Mouse (Mus musculus): ENCODE measurements at regions not wholly inside any gene's neighbourhood (a gene's known extent, or its start where the extent isn't known, plus 50 kb on each side); places are given as distances from the start of the nearest gene placed in this dataset.

- WGBS, result 26% methylated on average over 2 of the region's 2 CpGs
- H3K27ac ChIP-seq (ENCODE audit: low read length), result no peak overlapping the region
Observed at GRCm38 (mm10) chr6:103275476-103275875, 234.9 kb upstream of the Chl1 start.

GRCm38 (mm10) chr6:103296015-103296414 lies 214.4 kb upstream of the Chl1 start:
- Histone ChIP-seq H3K4me2 (ENCODE audit: low read depth, low read length) (no peak overlapping the region), H3K4me1 (ENCODE audit: control insufficient read depth, insufficient read depth, low read length) (no peaks in the 10 kb centered on the region), H3K9ac (ENCODE audit: low read length) (no peak overlapping the region), H3K27me3 (ENCODE audit: control insufficient read depth, insufficient read depth, low read length) (no peaks in the 10 kb centered on the region), H3K36me3 (ENCODE audit: control insufficient read depth, insufficient read depth) (no peaks in the 10 kb centered on the region), H3K27ac (ENCODE audit: low read length) (no peak overlapping the region), H3K9me3 (replicated peaks; ENCODE audit: control insufficient read depth, low read length) (no peaks in the 10 kb centered on the region), H3K4me3 (ENCODE audit: low read length) (no peak overlapping the region)
- 75% methylated on average over 6 of the region's 6 CpGs for WGBS
- ATAC-seq (replicated peaks; ENCODE audit: extremely low read depth, insufficient read depth, low FRiP score), result no peak

More at GRCm38 (mm10) chr6:103275476-103275875, 234.9 kb upstream of the Chl1 start:
- Histone ChIP-seq H3K9me3 (replicated peaks; ENCODE audit: control insufficient read depth, low read length) (no peaks in the 10 kb centered on the region), H3K9ac (ENCODE audit: low read length) (no peak overlapping the region), H3K27me3 (ENCODE audit: control insufficient read depth, insufficient read depth, low read length) (no peaks in the 10 kb centered on the region), H3K36me3 (ENCODE audit: control insufficient read depth, insufficient read depth) (no peaks in the 10 kb centered on the region), H3K4me2 (ENCODE audit: low read depth, low read length) (no peak overlapping the region), H3K4me3 (ENCODE audit: low read length) (no peak overlapping the region), H3K4me1 (ENCODE audit: control insufficient read depth, insufficient read depth, low read length) (no peaks in the 10 kb centered on the region)
- ATAC-seq (replicated peaks; ENCODE audit: extremely low read depth, insufficient read depth, low FRiP score), result no peak

GRCm38 (mm10) chr6:103306420-103307249 lies 203.8 kb upstream of the Chl1 start:
- Histone ChIP-seq H3K36me3 (ENCODE audit: control insufficient read depth, insufficient read depth) (no peaks in the 10 kb centered on the region), H3K27me3 (ENCODE audit: control insufficient read depth, insufficient read depth, low read length) (no peaks in the 10 kb centered on the region), H3K4me2 (ENCODE audit: low read depth, low read length) (no peak overlapping the region), H3K4me1 (ENCODE audit: control insufficient read depth, insufficient read depth, low read length) (no peaks in the 10 kb centered on the region), H3K27ac (ENCODE audit: low read length) (no peak overlapping the region), H3K4me3 (ENCODE audit: low read length) (no peak overlapping the region), H3K9me3 (replicated peaks; ENCODE audit: control insufficient read depth, low read length) (no peaks in the 10 kb centered on the region), H3K9ac (ENCODE audit: low read length) (no peak overlapping the region)
- WGBS, result 44% methylated on average over 8 of the region's 8 CpGs
- no peak for ATAC-seq (replicated peaks; ENCODE audit: extremely low read depth, insufficient read depth, low FRiP score)

GRCm38 (mm10) chr6:103307250-103307580 lies 203.2 kb upstream of the Chl1 start:
- no peak overlapping the region for H3K9ac ChIP-seq (ENCODE audit: low read length)
- ATAC-seq (replicated peaks; ENCODE audit: extremely low read depth, insufficient read depth, low FRiP score), result no peak
- 26% methylated on average over 3 of the region's 3 CpGs for WGBS

GRCm38 (mm10) chr6:103312149-103312548 lies 198.2 kb upstream of the Chl1 start:
- Histone ChIP-seq H3K4me3 (ENCODE audit: low read length) (no peak overlapping the region), H3K27ac (ENCODE audit: low read length) (no peak overlapping the region), H3K9me3 (replicated peaks; ENCODE audit: control insufficient read depth, low read length) (no peaks in the 10 kb centered on the region), H3K27me3 (ENCODE audit: control insufficient read depth, insufficient read depth, low read length) (no peaks in the 10 kb centered on the region), H3K4me2 (ENCODE audit: low read depth, low read length) (no peak overlapping the region), H3K4me1 (ENCODE audit: control insufficient read depth, insufficient read depth, low read length) (no peaks in the 10 kb centered on the region), H3K36me3 (ENCODE audit: control insufficient read depth, insufficient read depth) (no peaks in the 10 kb centered on the region), H3K9ac (ENCODE audit: low read length) (no peak overlapping the region)
- WGBS, result 81% methylated on average over 6 of the region's 6 CpGs
- no peak for ATAC-seq (replicated peaks; ENCODE audit: extremely low read depth, insufficient read depth, low FRiP score)

More at GRCm38 (mm10) chr6:103307250-103307580, 203.2 kb upstream of the Chl1 start:
- Histone ChIP-seq H3K27ac (ENCODE audit: low read length) (no peak overlapping the region), H3K4me2 (ENCODE audit: low read depth, low read length) (no peak overlapping the region), H3K4me3 (ENCODE audit: low read length) (no peak overlapping the region), H3K27me3 (ENCODE audit: control insufficient read depth, insufficient read depth, low read length) (no peaks in the 10 kb centered on the region), H3K4me1 (ENCODE audit: control insufficient read depth, insufficient read depth, low read length) (no peaks in the 10 kb centered on the region), H3K36me3 (ENCODE audit: control insufficient read depth, insufficient read depth) (no peaks in the 10 kb centered on the region), H3K9me3 (replicated peaks; ENCODE audit: control insufficient read depth, low read length) (no peaks in the 10 kb centered on the region)

- WGBS, result 81% methylated on average over 5 of the region's 5 CpGs
- Histone ChIP-seq H3K36me3 (ENCODE audit: control insufficient read depth, insufficient read depth) (no peaks in the 10 kb centered on the region), H3K27ac (ENCODE audit: low read length) (no peak overlapping the region), H3K4me2 (ENCODE audit: low read depth, low read length) (no peak overlapping the region), H3K9ac (ENCODE audit: low read length) (no peak overlapping the region), H3K27me3 (ENCODE audit: control insufficient read depth, insufficient read depth, low read length) (no peaks in the 10 kb centered on the region), H3K4me1 (ENCODE audit: control insufficient read depth, insufficient read depth, low read length) (no peaks in the 10 kb centered on the region), H3K9me3 (replicated peaks; ENCODE audit: control insufficient read depth, low read length) (no peaks in the 10 kb centered on the region), H3K4me3 (ENCODE audit: low read length) (no peak overlapping the region)
- no peak for ATAC-seq (replicated peaks; ENCODE audit: extremely low read depth, insufficient read depth, low FRiP score)
Observed at GRCm38 (mm10) chr6:103312935-103313334, 197.5 kb upstream of the Chl1 start.

- H3K36me3 ChIP-seq (ENCODE audit: control insufficient read depth, insufficient read depth), result no peaks in the 10 kb centered on the region
- WGBS, result 35% methylated on average over 6 of the region's 6 CpGs
Observed at GRCm38 (mm10) chr6:103318081-103318480, 192.3 kb upstream of the Chl1 start.

GRCm38 (mm10) chr6:103318677-103319359 lies 191.6 kb upstream of the Chl1 start:
- H3K9me3 ChIP-seq (replicated peaks; ENCODE audit: control insufficient read depth, low read length), result no peaks in the 10 kb centered on the region
- ATAC-seq (replicated peaks; ENCODE audit: extremely low read depth, insufficient read depth, low FRiP score), result no peak
- H3K27ac ChIP-seq (ENCODE audit: low read length), result no peak overlapping the region
- no peak overlapping the region for H3K4me3 ChIP-seq (ENCODE audit: low read length)
- 63% methylated on average over 3 of the region's 3 CpGs for WGBS
- no peak overlapping the region for H3K9ac ChIP-seq (ENCODE audit: low read length)
- no peaks in the 10 kb centered on the region for H3K36me3 ChIP-seq (ENCODE audit: control insufficient read depth, insufficient read depth)
- no peaks in the 10 kb centered on the region for H3K4me1 ChIP-seq (ENCODE audit: control insufficient read depth, insufficient read depth, low read length)
- H3K27me3 ChIP-seq (ENCODE audit: control insufficient read depth, insufficient read depth, low read length), result no peaks in the 10 kb centered on the region
- H3K4me2 ChIP-seq (ENCODE audit: low read depth, low read length), result no peak overlapping the region

More at GRCm38 (mm10) chr6:103318081-103318480, 192.3 kb upstream of the Chl1 start:
- no peak overlapping the region for H3K9ac ChIP-seq (ENCODE audit: low read length)
- ATAC-seq (replicated peaks; ENCODE audit: extremely low read depth, insufficient read depth, low FRiP score), result no peak
- no peaks in the 10 kb centered on the region for H3K9me3 ChIP-seq (replicated peaks; ENCODE audit: control insufficient read depth, low read length)
- H3K27ac ChIP-seq (ENCODE audit: low read length), result no peak overlapping the region
- no peak overlapping the region for H3K4me2 ChIP-seq (ENCODE audit: low read depth, low read length)
- no peaks in the 10 kb centered on the region for H3K27me3 ChIP-seq (ENCODE audit: control insufficient read depth, insufficient read depth, low read length)
- H3K4me1 ChIP-seq (ENCODE audit: control insufficient read depth, insufficient read depth, low read length), result no peaks in the 10 kb centered on the region
- no peak overlapping the region for H3K4me3 ChIP-seq (ENCODE audit: low read length)

GRCm38 (mm10) chr6:103319964-103320363 lies 190.4 kb upstream of the Chl1 start:
- H3K4me2 ChIP-seq (ENCODE audit: low read depth, low read length), result no peak overlapping the region
- no peak overlapping the region for H3K27ac ChIP-seq (ENCODE audit: low read length)
- 52% methylated on average over 2 of the region's 2 CpGs for WGBS
- ATAC-seq (replicated peaks; ENCODE audit: extremely low read depth, insufficient read depth, low FRiP score), result no peak
- no peaks in the 10 kb centered on the region for H3K36me3 ChIP-seq (ENCODE audit: control insufficient read depth, insufficient read depth)
- no peaks in the 10 kb centered on the region for H3K4me1 ChIP-seq (ENCODE audit: control insufficient read depth, insufficient read depth, low read length)
- H3K9me3 ChIP-seq (replicated peaks; ENCODE audit: control insufficient read depth, low read length), result no peaks in the 10 kb centered on the region
- H3K4me3 ChIP-seq (ENCODE audit: low read length), result no peak overlapping the region
- no peaks in the 10 kb centered on the region for H3K27me3 ChIP-seq (ENCODE audit: control insufficient read depth, insufficient read depth, low read length)
- no peak overlapping the region for H3K9ac ChIP-seq (ENCODE audit: low read length)

All from heart, embryonic 16.5 days (tissue).